Mouse (Mus musculus): ENCODE results near the gene AC134908.4. TPM values are rescaled to one million over a fixed set of nuclear protein-coding genes. Genes with fewer than 3 reads are reported as not detected.

AC134908.4 gene
- polyA plus RNA-seq, 1 experiment from 2014 or later, result not detected

- peak overlapping the region; percentile 45 for H3K4me3 ChIP-seq (ENCODE audit: low read depth, low read length)
- WGBS, result 74% methylated on average over 15 of the region's 15 CpGs
- no peaks in the 10 kb centered on the region for H3K9me3 ChIP-seq (replicated peaks; ENCODE audit: control insufficient read depth, low read length)
- H3K4me2 ChIP-seq (ENCODE audit: low read depth, low read length), result peak overlapping the region; percentile 59
- DNase-seq (ENCODE audit: low spot score), result no peak
- ATAC-seq (replicated peaks; ENCODE audit: insufficient number of reproducible peaks, low FRiP score, low TSS enrichment, low read depth), result no peak
- H3K36me3 ChIP-seq (replicated peaks; ENCODE audit: control insufficient read depth, insufficient read depth, low read depth, low read length), result peaks cover 15% of the 10 kb centered on the region
- no peaks in the 10 kb centered on the region for H3K27me3 ChIP-seq (ENCODE audit: control insufficient read depth, insufficient read depth, low read length)
- H3K9ac ChIP-seq (replicated peaks; ENCODE audit: low read length), result peak overlapping the region; percentile 62
- H3K4me1 ChIP-seq (ENCODE audit: control insufficient read depth, insufficient read depth, low read length), result peaks cover 5% of the 10 kb centered on the region; the same call in 1 of the 2 replicates
- no peak overlapping the region for H3K27ac ChIP-seq (replicated peaks; ENCODE audit: low read depth, low read length)
These were observed 11.4 kb downstream of the AC134908.4 start for GRCm38 (mm10) chr17:25783861-25784574.

- peaks cover 15% of the 10 kb centered on the region for H3K36me3 ChIP-seq (replicated peaks; ENCODE audit: control insufficient read depth, insufficient read depth, low read depth, low read length)
- H3K27ac ChIP-seq (replicated peaks; ENCODE audit: low read depth, low read length), result no peak overlapping the region
- no peak overlapping the region; the same call in 1 of the 2 replicates for H3K9ac ChIP-seq (replicated peaks; ENCODE audit: low read length)
- H3K27me3 ChIP-seq (ENCODE audit: control insufficient read depth, insufficient read depth, low read length), result no peaks in the 10 kb centered on the region
- H3K4me2 ChIP-seq (ENCODE audit: low read depth, low read length), result no peak overlapping the region
- no peak for DNase-seq (ENCODE audit: low spot score)
- H3K4me1 ChIP-seq (ENCODE audit: control insufficient read depth, insufficient read depth, low read length), result peaks cover 5% of the 10 kb centered on the region; the same call in 1 of the 2 replicates
- no peak overlapping the region for H3K4me3 ChIP-seq (ENCODE audit: low read depth, low read length)
- no peaks in the 10 kb centered on the region for H3K9me3 ChIP-seq (replicated peaks; ENCODE audit: control insufficient read depth, low read length)
- ATAC-seq (replicated peaks; ENCODE audit: insufficient number of reproducible peaks, low FRiP score, low TSS enrichment, low read depth), result no peak
- 84% methylated on average over 7 of the region's 7 CpGs for WGBS
These were observed 12.4 kb downstream of the AC134908.4 start for GRCm38 (mm10) chr17:25783086-25783485.

- DNase-seq (ENCODE audit: low spot score), result no peak
- ATAC-seq (replicated peaks; ENCODE audit: insufficient number of reproducible peaks, low FRiP score, low TSS enrichment, low read depth), result no peak
- no peaks in the 10 kb centered on the region for H3K27me3 ChIP-seq (ENCODE audit: control insufficient read depth, insufficient read depth, low read length)
- H3K4me2 ChIP-seq (ENCODE audit: low read depth, low read length), result no peak overlapping the region
- 83% methylated on average over 6 of the region's 6 CpGs for WGBS
- no peak overlapping the region for H3K4me3 ChIP-seq (ENCODE audit: low read depth, low read length)
- no peak overlapping the region for H3K9ac ChIP-seq (replicated peaks; ENCODE audit: low read length)
- no peaks in the 10 kb centered on the region for H3K9me3 ChIP-seq (replicated peaks; ENCODE audit: control insufficient read depth, low read length)
- peaks cover 15% of the 10 kb centered on the region for H3K36me3 ChIP-seq (replicated peaks; ENCODE audit: control insufficient read depth, insufficient read depth, low read depth, low read length)
- peaks cover 5% of the 10 kb centered on the region; the same call in 1 of the 2 replicates for H3K4me1 ChIP-seq (ENCODE audit: control insufficient read depth, insufficient read depth, low read length)
- H3K27ac ChIP-seq (replicated peaks; ENCODE audit: low read depth, low read length), result no peak overlapping the region
These were observed 14.1 kb downstream of the AC134908.4 start for GRCm38 (mm10) chr17:25781339-25781738.

DNA sequence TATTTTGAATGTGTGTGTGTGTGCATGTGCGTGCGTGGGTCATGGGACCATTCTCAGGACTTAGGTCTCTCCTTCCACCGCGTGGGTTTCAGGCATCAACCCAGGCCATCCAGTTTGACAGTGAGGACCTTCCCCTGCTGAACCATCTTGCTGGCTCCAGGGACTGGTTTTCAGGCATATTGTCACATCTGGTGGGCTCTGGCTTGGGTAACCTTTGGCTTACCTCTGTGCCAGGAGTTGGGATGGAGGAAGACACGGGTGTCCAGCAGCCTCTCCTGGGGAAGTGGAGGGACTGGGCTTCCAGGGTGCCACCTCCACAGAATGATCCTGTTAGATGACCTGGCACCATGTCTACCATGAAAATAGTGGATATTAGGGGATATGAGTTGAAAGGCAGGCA is 17.5 kb downstream of the AC134908.4 start:
- H3K9me3 ChIP-seq (replicated peaks; ENCODE audit: control insufficient read depth, low read length), result no peaks in the 10 kb centered on the region
- H3K4me3 ChIP-seq (ENCODE audit: low read depth, low read length), result no peak overlapping the region
- H3K9ac ChIP-seq (replicated peaks; ENCODE audit: low read length), result no peak overlapping the region
- 88% methylated on average over 5 of the region's 5 CpGs for WGBS
- H3K36me3 ChIP-seq (replicated peaks; ENCODE audit: control insufficient read depth, insufficient read depth, low read depth, low read length), result peaks cover 12% of the 10 kb centered on the region
- DNase-seq (ENCODE audit: low spot score), result no peak
- H3K4me1 ChIP-seq (ENCODE audit: control insufficient read depth, insufficient read depth, low read length), result peaks cover 3% of the 10 kb centered on the region
- H3K27ac ChIP-seq (replicated peaks; ENCODE audit: low read depth, low read length), result no peak overlapping the region
- no peak for ATAC-seq (replicated peaks; ENCODE audit: insufficient number of reproducible peaks, low FRiP score, low TSS enrichment, low read depth)
- no peak overlapping the region for H3K4me2 ChIP-seq (ENCODE audit: low read depth, low read length)
- H3K27me3 ChIP-seq (ENCODE audit: control insufficient read depth, insufficient read depth, low read length), result no peaks in the 10 kb centered on the region

- Histone ChIP-seq H3K27ac (replicated peaks; ENCODE audit: low read depth, low read length) (no peak overlapping the region), H3K36me3 (replicated peaks; ENCODE audit: control insufficient read depth, insufficient read depth, low read depth, low read length) (no peaks in the 10 kb centered on the region; the same call in 1 of the 2 replicates), H3K4me2 (ENCODE audit: low read depth, low read length) (no peak overlapping the region), H3K4me1 (ENCODE audit: control insufficient read depth, insufficient read depth, low read length) (peaks cover 3% of the 10 kb centered on the region), H3K27me3 (ENCODE audit: control insufficient read depth, insufficient read depth, low read length) (no peaks in the 10 kb centered on the region), H3K9ac (replicated peaks; ENCODE audit: low read length) (no peak overlapping the region), H3K4me3 (ENCODE audit: low read depth, low read length) (no peak overlapping the region), H3K9me3 (replicated peaks; ENCODE audit: control insufficient read depth, low read length) (no peaks in the 10 kb centered on the region)
- ATAC-seq (replicated peaks; ENCODE audit: insufficient number of reproducible peaks, low FRiP score, low TSS enrichment, low read depth) (no peak), DNase-seq (ENCODE audit: low spot score) (no peak)
- 78% methylated on average over 10 of the region's 10 CpGs for WGBS
These were observed 20.0 kb downstream of the AC134908.4 start for GRCm38 (mm10) chr17:25775318-25776062.

- H3K36me3 ChIP-seq (replicated peaks; ENCODE audit: control insufficient read depth, insufficient read depth, low read depth, low read length), result no peaks in the 10 kb centered on the region; the same call in 1 of the 2 replicates
- no peak within 1 kb of the TSS for H3K27ac ChIP-seq (replicated peaks; ENCODE audit: low read depth, low read length)
- under 1% methylated on average over 37 of the region's 37 CpGs for WGBS
- H3K4me2 ChIP-seq (ENCODE audit: low read depth, low read length), result peak within 1 kb of the TSS; percentile 78
- ATAC-seq (replicated peaks; ENCODE audit: insufficient number of reproducible peaks, low FRiP score, low TSS enrichment, low read depth) (peak; percentile 72), DNase-seq (ENCODE audit: low spot score) (peak; percentile 98)
- H3K27me3 ChIP-seq (ENCODE audit: control insufficient read depth, insufficient read depth, low read length), result no peaks in the 10 kb centered on the region
- no peaks in the 10 kb centered on the region for H3K9me3 ChIP-seq (replicated peaks; ENCODE audit: control insufficient read depth, low read length)
- peak within 1 kb of the TSS; percentile 75 for H3K4me3 ChIP-seq (ENCODE audit: low read depth, low read length)
- H3K9ac ChIP-seq (replicated peaks; ENCODE audit: low read length), result peak within 1 kb of the TSS; percentile 78
- peaks cover 3% of the 10 kb centered on the region for H3K4me1 ChIP-seq (ENCODE audit: control insufficient read depth, insufficient read depth, low read length)
These were observed 21.8 kb downstream of the AC134908.4 start, which contains the start of gene Narfl for GRCm38 (mm10) chr17:25773549-25774120. Gene Narfl, plus strand, starts transcription at chr17:25773776.

GRCm38 (mm10) chr17:25769331-25769730 is 26.1 kb downstream of the AC134908.4 start:
- Histone ChIP-seq H3K27me3 (ENCODE audit: control insufficient read depth, insufficient read depth, low read length) (no peaks in the 10 kb centered on the region), H3K4me3 (ENCODE audit: low read depth, low read length) (no peak overlapping the region)

More at GRCm38 (mm10) chr17:25769331-25769730, 26.1 kb downstream of the AC134908.4 start:
- Histone ChIP-seq H3K4me1 (ENCODE audit: control insufficient read depth, insufficient read depth, low read length) (peaks cover 3% of the 10 kb centered on the region), H3K9me3 (replicated peaks; ENCODE audit: control insufficient read depth, low read length) (no peaks in the 10 kb centered on the region), H3K27ac (replicated peaks; ENCODE audit: low read depth, low read length) (no peak overlapping the region), H3K9ac (replicated peaks; ENCODE audit: low read length) (no peak overlapping the region), H3K36me3 (replicated peaks; ENCODE audit: control insufficient read depth, insufficient read depth, low read depth, low read length) (no peaks in the 10 kb centered on the region), H3K4me2 (ENCODE audit: low read depth, low read length) (no peak overlapping the region)
- 50% methylated on average over 9 of the region's 9 CpGs for WGBS
- ATAC-seq (replicated peaks; ENCODE audit: insufficient number of reproducible peaks, low FRiP score, low TSS enrichment, low read depth) (no peak), DNase-seq (ENCODE audit: low spot score) (no peak)
